Mouse (Mus musculus): ENCODE data around the gene Fntb. TPM values are rescaled to one million over a fixed set of nuclear protein-coding genes. Genes with fewer than 3 reads are reported as not detected.

Gene Fntb
- polyA plus RNA-seq (2016; fragmentation: Nextera tagmentation; extraction: Ambion mirVana), result 41.7 and 45.4 TPM in 2 replicates

GRCm38 (mm10) chr12:76765354-76765851 is at the start of gene Fntb, which contains the start of gene Churc1:
Gene Fntb (plus strand): TSS chr12:76765589.
Gene Churc1 (plus strand): TSS chr12:76765538.
- H3K27ac ChIP-seq, result peak within 1 kb of the TSS; percentile 70; the same call in 1 of the 2 replicates
- no peaks in the 10 kb centered on the region for H3K9me3 ChIP-seq
- H3K4me3 ChIP-seq (replicated peaks), result peak within 1 kb of the TSS; percentile 69
- peak within 1 kb of the TSS; percentile 63 for H3K4me2 ChIP-seq
- H3K9ac ChIP-seq (replicated peaks), result peak within 1 kb of the TSS; percentile 77
- H3K4me1 ChIP-seq (replicated peaks), result peaks cover 7% of the 10 kb centered on the region; the same call in 1 of the 2 replicates
- H3K36me3 ChIP-seq, result no peaks in the 10 kb centered on the region
- no peaks in the 10 kb centered on the region for H3K27me3 ChIP-seq
- peak; percentile 94 for ATAC-seq (ENCODE audit: insufficient number of reproducible peaks, insufficient read depth, low FRiP score, low TSS enrichment, low read depth)
- WGBS, result under 1% methylated on average over 31 of the region's 31 CpGs

- Histone ChIP-seq H3K27me3 (peaks cover 3% of the 10 kb centered on the region), H3K27ac (no peak overlapping the region), H3K4me1 (replicated peaks) (no peaks in the 10 kb centered on the region), H3K9me3 (no peaks in the 10 kb centered on the region), H3K4me3 (replicated peaks) (no peak overlapping the region), H3K4me2 (no peak overlapping the region), H3K9ac (replicated peaks) (no peak overlapping the region), H3K36me3 (no peaks in the 10 kb centered on the region)
- no peak for ATAC-seq (ENCODE audit: insufficient number of reproducible peaks, insufficient read depth, low FRiP score, low TSS enrichment, low read depth)
- WGBS, result 83% methylated on average over 4 of the region's 4 CpGs
Observed at GRCm38 (mm10) chr12:76718384-76718783, 47.0 kb upstream of the Fntb start.

DNA sequence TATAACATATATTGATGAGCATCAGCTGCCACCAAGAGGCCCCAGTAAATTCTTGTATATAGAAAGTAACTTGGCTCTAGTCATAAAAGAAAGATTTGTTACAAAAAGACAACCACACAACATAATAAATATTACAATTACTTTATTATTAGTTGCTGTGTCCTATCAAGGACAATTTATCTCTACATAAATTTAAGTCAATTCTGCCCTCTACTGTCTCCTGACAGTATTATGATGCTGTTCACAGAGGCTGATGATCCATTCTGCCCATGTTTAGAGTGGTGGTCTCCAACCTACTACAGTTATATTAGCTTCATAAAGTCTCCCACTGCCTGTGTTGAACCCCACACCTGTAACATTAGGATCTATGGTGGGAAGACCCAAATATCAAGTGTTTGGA is 44.8 kb upstream of the Fntb start:
- H3K9me3 ChIP-seq, result no peaks in the 10 kb centered on the region

GRCm38 (mm10) chr12:76722026-76722425 is 43.4 kb upstream of the Fntb start:
- H3K9me3 ChIP-seq, result no peaks in the 10 kb centered on the region
- no peaks in the 10 kb centered on the region for H3K4me1 ChIP-seq (replicated peaks)
- 81% methylated on average over 3 of the region's 3 CpGs for WGBS
- no peak for ATAC-seq (ENCODE audit: insufficient number of reproducible peaks, insufficient read depth, low FRiP score, low TSS enrichment, low read depth)
- no peak overlapping the region for H3K4me3 ChIP-seq (replicated peaks)
- no peak overlapping the region for H3K27ac ChIP-seq
- H3K9ac ChIP-seq (replicated peaks), result no peak overlapping the region
- no peaks in the 10 kb centered on the region for H3K27me3 ChIP-seq
- H3K4me2 ChIP-seq, result no peak overlapping the region
- H3K36me3 ChIP-seq, result no peaks in the 10 kb centered on the region

More for the DNA sequence above, 44.8 kb upstream of the Fntb start:
- Histone ChIP-seq H3K4me1 (replicated peaks) (no peaks in the 10 kb centered on the region), H3K9ac (replicated peaks) (no peak overlapping the region), H3K27me3 (no peaks in the 10 kb centered on the region; the same call in 1 of the 2 replicates), H3K27ac (no peak overlapping the region), H3K36me3 (no peaks in the 10 kb centered on the region), H3K4me3 (replicated peaks) (no peak overlapping the region), H3K4me2 (no peak overlapping the region)
- ATAC-seq (ENCODE audit: insufficient number of reproducible peaks, insufficient read depth, low FRiP score, low TSS enrichment, low read depth), result no peak

- WGBS, result 95% methylated on average over 4 of the region's 4 CpGs
- Histone ChIP-seq H3K36me3 (no peaks in the 10 kb centered on the region), H3K27ac (no peak overlapping the region), H3K4me3 (replicated peaks) (no peak overlapping the region), H3K9ac (replicated peaks) (no peak overlapping the region), H3K4me1 (replicated peaks) (no peaks in the 10 kb centered on the region), H3K27me3 (no peaks in the 10 kb centered on the region), H3K4me2 (no peak overlapping the region), H3K9me3 (0 out of 2 replicates have a peak, but pooled peaks cover 2% of the 10 kb centered on the region)
- ATAC-seq (ENCODE audit: insufficient number of reproducible peaks, insufficient read depth, low FRiP score, low TSS enrichment, low read depth), result no peak
Observed at GRCm38 (mm10) chr12:76727955-76728354, 37.4 kb upstream of the Fntb start.

DNA sequence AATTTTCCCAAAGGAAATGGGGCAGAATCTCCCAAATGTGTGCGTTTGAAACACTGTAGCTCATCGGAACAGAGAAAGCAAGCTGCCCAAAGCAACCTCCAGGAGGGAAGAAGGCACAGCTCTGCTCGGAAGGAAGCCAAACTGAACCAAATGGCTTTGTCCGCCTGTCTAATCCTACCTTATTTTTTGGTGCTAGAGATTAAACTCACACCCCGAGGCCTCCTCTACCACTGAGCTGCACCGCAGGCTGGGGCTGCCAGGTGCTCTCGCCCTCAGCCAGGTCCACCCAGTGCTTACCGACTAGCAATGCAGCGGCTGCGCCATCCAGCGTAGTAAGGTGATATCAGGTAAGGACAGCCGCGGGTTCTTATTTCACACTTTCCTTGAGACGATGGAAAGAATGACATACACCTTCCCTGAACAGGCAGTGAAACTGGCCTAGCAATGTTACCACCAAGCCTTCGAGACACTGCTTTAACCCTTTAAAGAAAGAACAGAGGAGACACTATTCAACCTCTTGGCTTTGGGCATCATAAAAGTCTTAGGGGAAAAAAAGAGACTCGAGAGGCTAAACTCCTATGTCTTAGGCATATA is 14.4 kb upstream of the Fntb start:
- Histone ChIP-seq H3K4me2 (no peak overlapping the region), H3K4me3 (replicated peaks) (no peak overlapping the region), H3K36me3 (no peaks in the 10 kb centered on the region), H3K9me3 (0 out of 2 replicates have a peak, but pooled peaks cover 3% of the 10 kb centered on the region), H3K9ac (replicated peaks) (no peak overlapping the region), H3K4me1 (replicated peaks) (no peaks in the 10 kb centered on the region), H3K27ac (no peak overlapping the region), H3K27me3 (no peaks in the 10 kb centered on the region)
- ATAC-seq (ENCODE audit: insufficient number of reproducible peaks, insufficient read depth, low FRiP score, low TSS enrichment, low read depth), result no peak
- WGBS, result 79% methylated on average over 16 of the region's 16 CpGs

DNA sequence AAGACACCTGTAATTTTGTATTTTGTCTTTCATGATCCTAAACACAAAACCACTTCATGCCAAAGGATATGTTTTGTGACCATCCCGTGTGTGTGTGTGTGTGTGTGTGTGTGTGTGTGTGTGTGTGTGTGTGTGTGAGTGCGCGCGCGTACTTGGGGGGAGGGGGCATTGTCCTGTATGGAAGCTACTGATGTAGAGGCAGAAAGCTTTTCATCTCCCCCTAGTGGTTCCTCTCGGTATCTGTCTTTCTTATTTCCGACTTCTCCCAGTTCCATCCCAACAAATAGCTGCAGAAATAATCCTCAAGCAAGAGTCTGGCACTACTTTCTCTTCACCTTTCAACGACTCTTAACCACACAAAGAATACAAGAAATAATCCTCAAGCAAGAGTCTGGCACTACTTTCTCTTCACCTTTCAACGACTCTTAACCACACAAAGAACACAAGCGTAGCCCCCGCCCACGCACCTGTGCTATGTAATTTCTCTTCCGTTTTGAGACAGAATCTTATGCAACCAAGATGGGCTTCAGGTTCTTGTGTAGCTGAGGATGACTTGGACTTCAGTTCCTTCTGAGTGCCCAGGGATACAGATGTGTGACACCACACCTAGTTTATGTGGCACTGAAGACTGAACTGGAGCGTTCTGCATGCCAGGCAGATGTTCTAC is 12.6 kb upstream of the Fntb start:
- H3K4me1 ChIP-seq (replicated peaks), result no peaks in the 10 kb centered on the region
- ATAC-seq (ENCODE audit: insufficient number of reproducible peaks, insufficient read depth, low FRiP score, low TSS enrichment, low read depth), result no peak
- 42% methylated on average over 14 of the region's 14 CpGs for WGBS
- no peak overlapping the region for H3K27ac ChIP-seq
- H3K9ac ChIP-seq (replicated peaks), result no peak overlapping the region
- no peak overlapping the region for H3K4me2 ChIP-seq
- no peaks in the 10 kb centered on the region for H3K27me3 ChIP-seq
- H3K4me3 ChIP-seq (replicated peaks), result no peak overlapping the region
- no peaks in the 10 kb centered on the region for H3K36me3 ChIP-seq
- 0 out of 2 replicates have a peak, but pooled peaks cover 3% of the 10 kb centered on the region for H3K9me3 ChIP-seq

DNA sequence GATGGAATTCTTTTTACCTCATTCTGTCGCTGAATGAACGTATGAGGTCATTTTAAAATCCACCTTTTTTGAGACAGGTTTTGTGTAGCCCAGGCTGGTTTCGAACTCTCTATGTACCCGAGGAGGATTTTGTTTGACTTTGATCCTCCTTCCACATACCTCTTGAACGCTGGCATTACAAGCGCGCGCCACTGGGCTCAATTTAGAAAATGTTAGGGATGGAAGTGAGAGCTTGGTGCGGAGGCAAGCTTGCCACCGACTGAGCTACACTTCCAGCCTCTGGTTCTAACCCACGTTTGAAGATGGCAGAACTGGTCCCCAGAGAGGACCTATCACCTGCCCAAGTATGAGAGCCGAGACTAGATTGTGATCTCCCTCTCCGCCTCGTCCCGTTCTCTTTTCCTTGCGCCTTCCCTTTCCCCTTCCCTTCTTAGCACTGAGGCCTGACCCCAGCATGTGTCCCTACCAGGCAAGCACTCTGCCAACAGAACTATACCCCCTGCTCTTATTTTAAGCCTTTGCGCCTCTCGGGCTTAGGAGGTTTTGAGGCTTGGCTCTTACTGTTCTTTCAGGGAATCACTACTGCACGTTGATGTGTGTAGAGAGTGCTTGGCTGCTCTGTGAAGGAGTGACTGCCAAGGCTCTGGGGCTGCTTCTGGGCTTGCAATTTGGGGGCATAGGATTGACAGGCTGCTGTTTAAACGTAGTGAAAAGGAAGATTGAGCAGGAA is 677 bp downstream of the Fntb start:
- Histone ChIP-seq H3K27ac (no peak overlapping the region; the same call in 1 of the 2 replicates), H3K9ac (replicated peaks) (peak overlapping the region; percentile 77), H3K4me2 (peak overlapping the region; percentile 63), H3K36me3 (no peaks in the 10 kb centered on the region), H3K27me3 (no peaks in the 10 kb centered on the region), H3K9me3 (no peaks in the 10 kb centered on the region), H3K4me1 (replicated peaks) (peaks cover 7% of the 10 kb centered on the region; the same call in 1 of the 2 replicates), H3K4me3 (replicated peaks) (peak overlapping the region; percentile 69)
- 31% methylated on average over 20 of the region's 20 CpGs for WGBS
- no peak for ATAC-seq (ENCODE audit: insufficient number of reproducible peaks, insufficient read depth, low FRiP score, low TSS enrichment, low read depth)

DNA sequence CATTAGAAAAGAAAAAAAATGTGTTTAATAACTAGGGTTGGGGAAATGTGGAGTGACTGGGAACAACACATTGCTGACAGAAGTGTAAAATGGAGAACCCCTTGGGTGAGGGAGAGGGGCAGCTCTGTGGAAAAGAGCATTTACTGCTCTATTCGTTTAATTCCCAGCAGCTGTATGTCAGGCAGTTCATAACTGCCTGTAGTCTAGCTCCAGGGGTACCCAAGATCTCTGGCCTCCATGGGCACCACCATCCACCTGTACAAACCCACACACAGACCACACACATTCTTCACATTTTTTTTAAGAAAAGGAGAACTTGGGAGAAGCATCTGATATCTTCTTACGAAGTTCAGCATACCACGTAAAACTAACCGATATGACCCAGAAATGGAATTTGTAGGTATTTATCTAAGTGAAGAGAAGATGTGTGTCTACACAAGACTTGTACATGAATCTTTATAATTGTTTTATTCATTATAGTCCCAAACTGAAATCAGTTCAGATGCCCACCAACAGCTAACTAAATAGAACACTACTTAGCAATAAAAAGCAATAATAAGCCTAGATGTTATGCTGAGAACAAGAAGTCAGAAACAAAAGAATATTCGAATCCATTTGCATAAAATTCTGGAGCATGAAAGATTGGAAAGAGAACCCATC is 5.6 kb downstream of the Fntb start:
- Histone ChIP-seq H3K27me3 (no peaks in the 10 kb centered on the region), H3K4me3 (replicated peaks) (no peak overlapping the region), H3K36me3 (no peaks in the 10 kb centered on the region), H3K9ac (replicated peaks) (no peak overlapping the region), H3K4me1 (replicated peaks) (peaks cover 6% of the 10 kb centered on the region; the same call in 1 of the 2 replicates), H3K4me2 (no peak overlapping the region), H3K27ac (no peak overlapping the region), H3K9me3 (no peaks in the 10 kb centered on the region)
- WGBS, result 83% methylated on average over 5 of the region's 5 CpGs
- ATAC-seq (ENCODE audit: insufficient number of reproducible peaks, insufficient read depth, low FRiP score, low TSS enrichment, low read depth), result no peak

GRCm38 (mm10) chr12:76771540-76771939 is 6.2 kb downstream of the Fntb start:
- Histone ChIP-seq H3K4me2 (no peak overlapping the region), H3K9me3 (no peaks in the 10 kb centered on the region), H3K27ac (no peak overlapping the region), H3K27me3 (no peaks in the 10 kb centered on the region), H3K36me3 (no peaks in the 10 kb centered on the region), H3K4me1 (replicated peaks) (peaks cover 4% of the 10 kb centered on the region; the same call in 1 of the 2 replicates), H3K9ac (replicated peaks) (no peak overlapping the region), H3K4me3 (replicated peaks) (no peak overlapping the region)
- ATAC-seq (ENCODE audit: insufficient number of reproducible peaks, insufficient read depth, low FRiP score, low TSS enrichment, low read depth), result no peak
- WGBS, result 84% methylated on average over 5 of the region's 5 CpGs
